Mouse (Mus musculus): ENCODE measurements at regions not wholly inside any gene's neighbourhood (a gene's known extent, or its start where the extent isn't known, plus 50 kb on each side); places are given as distances from the start of the nearest gene placed in this dataset.

- no peak for DNase-seq (ENCODE audit: low spot score)
These were observed 119.7 kb upstream of the Rpl38 start for GRCm38 (mm10) chr11:114548658-114549057.

GRCm38 (mm10) chr11:114544212-114544611, 124.1 kb upstream of the Rpl38 start:
- DNase-seq (ENCODE audit: low spot score) = no peak

- DNase-seq (ENCODE audit: low spot score) = no peak
These were observed 126.2 kb upstream of the Rpl38 start for GRCm38 (mm10) chr11:114542167-114542566.

GRCm38 (mm10) chr11:114540503-114540902, 127.8 kb upstream of the Rpl38 start:
- DNase-seq (ENCODE audit: low spot score) = no peak

GRCm38 (mm10) chr11:114536616-114537493, 131.5 kb upstream of the Rpl38 start:
- no peak for DNase-seq (ENCODE audit: low spot score)

- no peak for DNase-seq (ENCODE audit: low spot score)
These were observed 132.4 kb upstream of the Rpl38 start for GRCm38 (mm10) chr11:114535900-114536299.

GRCm38 (mm10) chr11:114534436-114534835, 133.9 kb upstream of the Rpl38 start:
- DNase-seq (ENCODE audit: low spot score) = no peak

GRCm38 (mm10) chr11:114531241-114531765, 137.0 kb upstream of the Rpl38 start:
- DNase-seq (ENCODE audit: low spot score) = no peak

GRCm38 (mm10) chr11:114528937-114529772, 139.2 kb upstream of the Rpl38 start:
- DNase-seq (ENCODE audit: low spot score) = no peak

- peak; percentile 11 for DNase-seq (ENCODE audit: low spot score)
These were observed 144.7 kb upstream of the Rpl38 start for GRCm38 (mm10) chr11:114523444-114524238.

- no peak for DNase-seq (ENCODE audit: low spot score)
These were observed 153.0 kb upstream of the Rpl38 start for GRCm38 (mm10) chr11:114515278-114515677.

- DNase-seq (ENCODE audit: low spot score) = no peak
These were observed 154.2 kb upstream of the Rpl38 start for GRCm38 (mm10) chr11:114514126-114514525.

GRCm38 (mm10) chr11:114513446-114513845, 154.9 kb upstream of the Rpl38 start:
- no peak for DNase-seq (ENCODE audit: low spot score)

GRCm38 (mm10) chr11:114511994-114512393, 156.3 kb upstream of the Rpl38 start:
- DNase-seq (ENCODE audit: low spot score) = no peak

GRCm38 (mm10) chr11:114502562-114502961, 165.8 kb upstream of the Rpl38 start:
- DNase-seq (ENCODE audit: low spot score) = no peak

GRCm38 (mm10) chr11:114501869-114502540, 166.3 kb upstream of the Rpl38 start:
- DNase-seq (ENCODE audit: low spot score) = no peak

GRCm38 (mm10) chr11:114500416-114500815, 167.9 kb upstream of the Rpl38 start:
- no peak for DNase-seq (ENCODE audit: low spot score)

GRCm38 (mm10) chr11:114499665-114500064, 168.7 kb upstream of the Rpl38 start:
- no peak for DNase-seq (ENCODE audit: low spot score)

GRCm38 (mm10) chr11:114495520-114495921, 172.8 kb upstream of the Rpl38 start:
- DNase-seq (ENCODE audit: low spot score) = no peak

- DNase-seq (ENCODE audit: low spot score) = no peak
These were observed 181.9 kb upstream of the Rpl38 start for GRCm38 (mm10) chr11:114486455-114486854.

GRCm38 (mm10) chr11:114485429-114485828, 182.9 kb upstream of the Rpl38 start:
- DNase-seq (ENCODE audit: low spot score) = no peak

GRCm38 (mm10) chr11:114484668-114484953, 183.7 kb upstream of the Rpl38 start:
- DNase-seq (ENCODE audit: low spot score) = no peak
